Mouse (Mus musculus): ENCODE data around the gene Top1.

The Top1 gene

DNA sequence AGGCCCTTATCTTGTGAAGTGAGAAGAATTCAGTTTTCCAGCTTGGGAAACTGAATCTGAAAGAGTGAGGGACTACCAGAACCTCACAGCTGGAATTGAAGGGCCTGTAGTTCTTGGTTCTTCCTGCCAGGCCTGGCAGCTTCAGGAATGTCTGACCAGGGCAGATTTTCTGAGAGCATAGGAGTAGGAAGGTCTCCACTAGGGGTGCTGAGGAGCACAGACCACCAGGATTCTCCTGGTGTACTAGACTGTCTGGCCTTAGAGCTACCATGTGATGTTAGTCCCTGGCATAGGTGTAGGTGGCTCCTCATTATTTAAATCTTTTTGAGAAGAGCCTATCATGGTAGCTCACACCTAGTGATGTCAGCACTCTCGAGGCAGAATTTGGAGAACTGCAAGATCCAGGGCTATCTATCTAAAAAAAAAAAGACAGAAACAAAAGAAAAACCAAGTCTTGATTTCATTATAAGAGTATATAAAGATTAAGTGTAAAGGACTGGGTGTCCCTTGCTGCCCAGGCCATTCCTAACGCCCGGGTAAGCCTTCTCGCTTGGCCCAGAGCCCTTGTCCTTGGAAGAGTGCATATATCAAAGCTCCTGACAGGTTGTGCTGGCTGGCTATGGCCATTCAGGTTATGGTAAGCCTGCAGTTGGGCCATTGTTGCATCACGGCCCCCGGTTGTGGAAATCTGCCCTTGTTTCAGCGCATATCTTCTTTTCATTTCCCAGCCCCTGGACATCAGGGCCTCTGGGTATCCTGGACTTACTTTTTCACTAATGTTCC lies 98.5 kb downstream of the Top1 start:
- DNase-seq = peak; percentile 74

DNA sequence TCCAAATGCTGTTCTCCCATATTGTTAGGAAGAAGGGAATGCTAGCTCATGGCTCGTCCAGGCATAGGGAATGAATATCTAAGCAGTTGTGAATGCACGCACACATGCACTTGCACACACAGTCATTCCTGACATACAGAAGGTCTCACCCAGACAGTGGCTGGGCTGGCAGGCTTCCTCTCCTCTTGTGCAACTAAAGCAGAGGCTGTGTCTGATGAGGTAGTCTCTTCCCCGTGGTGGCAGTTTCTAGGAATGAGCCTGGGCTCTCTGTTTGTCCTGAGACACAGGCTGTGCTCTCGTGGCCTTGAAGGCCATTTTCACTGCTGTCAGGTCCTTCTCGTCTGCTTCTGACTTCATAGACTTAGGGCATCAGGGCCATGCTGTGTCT lies 99.1 kb downstream of the Top1 start:
- DNase-seq = no peak

DNA sequence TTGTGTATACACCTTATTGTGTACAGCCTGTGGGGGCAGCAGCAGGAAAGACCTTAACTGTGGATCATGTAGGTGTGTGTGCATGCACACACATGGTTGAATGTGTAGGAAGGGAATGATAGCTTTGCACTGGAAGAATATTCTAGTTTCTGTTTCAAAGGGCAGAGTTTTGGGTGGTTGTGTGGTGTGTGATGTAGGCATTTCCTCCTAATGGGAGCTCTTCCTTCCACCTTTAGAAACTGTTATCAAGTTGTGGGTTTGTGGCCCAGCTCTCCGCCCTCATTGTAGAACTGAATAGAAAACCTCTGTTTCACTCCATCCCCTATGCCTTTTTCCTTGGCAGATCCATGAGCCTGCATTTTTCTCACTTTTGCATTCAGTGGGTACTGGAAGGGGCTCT lies 99.8 kb downstream of the Top1 start:
- DNase-seq = no peak

DNA sequence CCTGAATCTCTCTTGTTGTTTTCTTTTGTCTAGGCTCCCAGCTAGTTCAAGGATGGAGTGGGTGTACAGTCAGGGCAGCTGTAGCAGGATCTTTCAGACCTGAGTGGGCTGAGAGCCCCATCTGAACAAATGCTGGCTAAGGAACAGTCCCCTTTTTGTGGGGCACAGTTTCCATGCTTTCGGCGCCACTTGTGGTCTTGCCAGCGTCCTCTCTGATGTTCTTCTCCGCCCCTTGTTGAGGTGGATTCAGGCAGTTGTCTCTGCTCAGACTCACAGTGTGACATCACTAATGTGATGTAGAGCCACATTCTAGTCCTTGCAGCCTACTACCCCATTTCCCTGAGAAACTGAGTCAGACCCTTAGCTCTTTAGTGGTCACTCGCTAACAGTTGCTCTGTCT lies 100.9 kb downstream of the Top1 start:
- DNase-seq = no peak

DNA sequence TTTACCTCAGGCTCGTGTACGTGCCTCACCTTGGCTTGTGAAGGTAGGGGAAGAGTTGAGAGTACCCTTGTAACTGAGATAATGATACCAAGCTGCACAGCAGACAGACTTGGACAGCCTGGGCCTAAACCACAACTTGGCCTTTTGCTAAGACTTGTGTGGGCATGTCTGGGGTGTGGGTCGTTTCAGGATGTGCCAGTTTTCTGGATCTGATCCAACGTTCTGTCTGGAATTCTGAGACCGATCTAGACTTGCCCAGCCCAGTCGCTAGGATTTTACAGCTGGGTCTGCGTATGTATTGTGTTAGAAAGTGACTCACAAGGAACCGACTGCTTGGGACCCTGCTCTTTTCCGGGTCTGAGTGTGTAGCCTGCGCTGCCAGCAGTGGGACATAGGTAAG lies 101.4 kb downstream of the Top1 start:
- no peak for DNase-seq

DNA sequence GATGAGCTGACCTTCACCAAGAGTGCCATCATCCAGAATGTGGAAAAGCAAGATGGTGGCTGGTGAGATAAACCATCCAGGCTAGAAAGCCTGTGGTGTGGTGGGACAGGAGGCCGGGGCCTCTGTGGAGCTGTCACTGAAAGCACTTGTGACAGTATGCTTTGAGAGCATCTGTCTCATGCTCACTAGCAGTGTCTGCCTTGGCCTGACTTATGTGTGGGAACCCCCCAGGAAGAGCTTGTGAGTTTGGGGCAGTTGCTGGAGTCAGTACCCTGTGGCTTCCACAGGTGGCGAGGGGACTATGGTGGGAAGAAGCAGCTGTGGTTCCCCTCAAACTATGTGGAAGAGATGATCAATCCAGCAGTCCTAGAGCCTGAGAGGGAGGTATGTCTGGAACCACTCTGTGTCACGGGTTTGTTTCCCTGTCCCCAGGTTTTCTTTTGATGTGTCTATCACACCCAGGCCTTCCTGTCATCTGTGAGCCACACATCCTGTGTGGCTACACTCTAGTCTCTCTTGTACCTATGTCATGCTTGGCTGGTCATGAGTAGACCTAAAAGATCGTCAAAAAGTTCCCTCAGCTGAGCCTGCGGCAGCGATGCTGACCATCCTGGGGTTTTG lies 111.0 kb downstream of the Top1 start:
- no peak for DNase-seq

DNA sequence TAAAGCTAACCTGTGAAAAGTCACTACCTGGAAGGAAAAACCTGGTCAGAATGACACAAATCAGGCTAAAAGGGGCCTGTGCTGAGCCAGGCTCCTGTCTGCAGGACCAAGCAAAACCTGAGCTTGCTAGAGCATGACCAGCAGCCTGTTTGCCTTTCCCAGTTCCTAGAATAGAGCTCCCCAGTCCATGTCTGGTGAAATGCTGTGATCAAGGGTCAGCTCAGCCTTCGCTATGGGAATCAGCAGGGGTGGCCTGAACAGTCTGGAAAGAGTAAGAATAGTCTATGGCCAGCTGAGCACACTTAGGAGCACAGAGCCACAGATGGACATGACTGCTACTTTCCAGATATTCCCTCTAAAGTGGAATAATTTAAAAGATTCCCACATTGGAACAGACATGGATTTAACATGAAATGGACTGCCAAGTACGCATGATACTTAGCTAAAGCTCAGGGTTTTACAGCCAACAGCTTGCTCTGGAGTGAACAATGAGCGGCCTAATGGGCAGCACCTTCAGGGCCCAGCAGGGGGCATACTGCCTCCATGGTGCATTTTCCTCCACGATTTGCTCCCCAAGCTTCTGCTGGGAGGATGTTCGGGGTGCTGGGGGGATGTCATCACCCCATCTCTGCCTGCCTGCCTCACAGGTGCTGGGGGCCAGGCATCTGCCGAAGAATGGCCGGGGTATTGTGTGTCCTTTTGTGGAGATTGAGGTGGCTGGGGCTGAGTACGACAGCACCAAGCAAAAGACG lies 114.9 kb downstream of the Top1 start:
- DNase-seq = peak; percentile 76

DNA sequence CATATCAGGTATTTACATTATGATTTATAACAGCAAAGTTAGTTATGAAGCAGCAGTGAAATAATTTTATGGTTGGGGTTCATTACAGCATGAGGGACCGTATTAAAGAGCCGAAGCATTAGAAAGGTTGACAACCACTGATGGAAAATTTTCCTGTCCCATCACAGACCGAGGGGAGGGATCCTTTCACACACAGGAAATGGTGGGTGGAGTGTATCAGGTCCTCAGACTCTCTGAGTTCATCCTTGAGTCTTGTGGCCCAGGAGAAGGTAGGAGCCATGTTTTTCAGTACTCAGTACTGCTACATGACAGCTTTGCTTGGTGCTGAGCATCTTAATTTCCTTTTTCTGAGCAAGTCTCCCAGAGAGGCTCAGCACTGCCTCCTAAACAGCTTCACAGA lies 118.1 kb downstream of the Top1 start:
- no peak for DNase-seq

DNA sequence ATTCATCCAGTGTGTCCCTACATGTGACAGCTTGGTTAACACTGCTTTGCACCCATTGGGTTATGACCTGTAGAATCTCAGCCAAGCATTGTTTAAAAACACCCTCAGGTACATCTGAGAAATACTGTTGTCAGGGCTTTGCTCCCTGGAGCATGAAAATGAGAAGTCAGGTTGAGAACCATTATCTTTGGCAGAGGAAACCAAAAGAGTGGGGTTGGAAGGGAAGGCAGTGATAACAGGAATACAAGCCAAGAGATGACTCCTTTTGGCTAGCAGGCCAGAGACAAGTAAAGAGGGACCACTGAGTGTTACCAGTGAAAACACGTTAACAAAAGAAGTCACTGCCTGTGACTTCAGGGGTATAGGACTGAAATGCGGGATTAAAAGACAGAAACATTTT lies 118.7 kb downstream of the Top1 start:
- DNase-seq = no peak

DNA sequence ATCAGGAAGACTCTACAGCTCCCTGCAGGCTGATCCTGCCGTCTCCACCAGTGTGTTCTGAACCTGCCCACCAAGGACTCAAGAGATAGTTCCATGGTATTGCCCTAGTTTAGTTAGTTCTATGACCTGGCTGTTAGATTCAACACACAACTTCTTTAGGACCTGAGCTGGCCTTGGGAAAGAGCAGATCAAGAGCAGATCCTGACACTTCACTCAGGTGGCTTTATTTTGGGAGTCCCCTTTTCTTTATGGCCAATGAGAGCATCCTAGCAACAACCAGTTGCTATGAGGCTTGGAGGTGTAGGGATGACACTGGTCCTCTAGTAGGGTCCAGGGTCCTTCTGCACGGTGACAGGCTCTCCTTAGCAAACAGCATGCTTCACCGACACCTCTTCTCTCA lies 119.4 kb downstream of the Top1 start:
- DNase-seq = no peak

DNA sequence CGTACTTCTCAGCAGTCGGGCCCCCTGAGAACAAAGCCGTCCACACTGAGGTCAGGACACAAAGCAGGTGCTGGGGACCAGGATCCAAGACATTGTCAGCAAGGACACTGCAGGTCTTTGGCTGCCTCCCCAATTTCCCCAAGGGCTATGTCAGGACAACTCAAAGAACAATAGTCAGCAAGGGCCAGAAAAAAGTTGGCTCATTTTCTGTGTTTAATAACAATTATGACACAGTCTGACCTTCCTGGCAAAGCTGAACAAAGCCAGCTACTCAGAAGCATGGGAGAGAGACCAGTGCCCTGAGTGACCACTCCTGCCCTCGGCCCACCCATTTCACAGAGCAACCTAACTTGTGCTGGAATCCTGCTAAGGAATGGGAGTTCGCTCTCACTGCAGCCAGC lies 120.7 kb downstream of the Top1 start:
- DNase-seq = peak; percentile 51

DNA sequence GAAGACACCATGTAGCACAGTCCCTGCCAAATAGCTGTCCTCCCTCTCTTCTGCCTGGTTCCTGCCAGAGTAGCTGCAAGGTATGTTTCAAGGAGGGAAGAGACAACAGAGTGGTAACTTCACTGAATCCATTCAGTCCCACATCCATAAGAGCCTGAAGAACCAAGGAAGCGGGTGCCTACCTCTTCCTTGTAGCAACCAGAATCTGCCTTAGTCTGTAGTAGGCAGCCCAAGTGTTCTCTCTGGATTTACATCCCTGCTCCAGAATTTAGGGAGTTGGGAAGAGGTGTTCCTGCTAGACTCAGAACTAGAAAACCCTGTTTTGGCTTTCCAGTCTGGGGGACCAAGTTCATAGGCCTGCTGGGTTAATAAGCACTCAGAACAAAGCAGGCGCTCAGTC lies 121.5 kb downstream of the Top1 start:
- no peak for DNase-seq

DNA sequence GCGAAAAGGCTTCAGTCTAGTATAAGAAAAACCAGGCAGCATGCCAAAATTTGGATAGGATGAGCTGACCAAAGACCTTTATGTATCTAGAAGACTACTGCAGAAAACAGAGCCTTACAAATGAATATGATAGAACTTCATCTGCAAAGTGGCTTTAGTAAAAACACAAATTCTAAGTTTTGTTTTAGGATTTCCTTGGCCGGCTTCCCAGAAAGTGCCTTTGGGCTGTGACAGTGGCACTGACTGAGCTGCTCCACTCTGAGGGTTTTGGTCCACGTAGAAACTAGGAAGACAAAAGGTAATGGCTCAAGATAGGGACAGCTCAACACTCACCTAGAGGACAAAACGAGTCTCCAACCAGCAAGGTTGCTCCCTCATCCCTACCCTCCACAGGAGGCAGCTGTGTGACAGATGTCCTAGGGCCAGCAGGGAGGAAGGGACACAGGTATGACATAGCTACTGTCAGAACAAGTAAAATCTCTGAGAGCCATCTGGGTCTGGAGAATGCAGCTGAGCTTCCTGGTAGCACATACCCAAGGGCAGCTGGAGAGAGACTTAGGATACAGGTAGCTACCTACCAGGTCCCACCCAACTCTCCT lies 122.5 kb downstream of the Top1 start:
- no peak for DNase-seq

DNA sequence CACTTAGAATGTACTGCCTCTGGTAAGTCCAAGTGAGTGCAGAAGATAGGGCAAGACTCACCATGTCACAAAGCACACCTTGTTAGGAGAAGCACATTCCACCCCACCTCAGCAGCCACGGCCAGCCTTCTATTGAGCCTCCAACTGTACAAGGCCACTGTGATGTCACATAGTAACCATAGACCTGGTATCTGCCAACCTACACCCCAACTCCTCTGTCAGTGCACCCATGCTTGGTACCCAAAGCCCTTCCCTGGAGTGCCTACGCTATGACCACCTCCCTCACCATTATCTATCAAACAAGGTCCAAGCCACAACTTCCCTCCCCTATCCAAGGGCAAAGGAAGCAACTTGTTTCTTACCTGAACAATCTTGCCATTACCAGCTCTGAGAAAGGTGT lies 123.3 kb downstream of the Top1 start:
- no peak for DNase-seq

DNA sequence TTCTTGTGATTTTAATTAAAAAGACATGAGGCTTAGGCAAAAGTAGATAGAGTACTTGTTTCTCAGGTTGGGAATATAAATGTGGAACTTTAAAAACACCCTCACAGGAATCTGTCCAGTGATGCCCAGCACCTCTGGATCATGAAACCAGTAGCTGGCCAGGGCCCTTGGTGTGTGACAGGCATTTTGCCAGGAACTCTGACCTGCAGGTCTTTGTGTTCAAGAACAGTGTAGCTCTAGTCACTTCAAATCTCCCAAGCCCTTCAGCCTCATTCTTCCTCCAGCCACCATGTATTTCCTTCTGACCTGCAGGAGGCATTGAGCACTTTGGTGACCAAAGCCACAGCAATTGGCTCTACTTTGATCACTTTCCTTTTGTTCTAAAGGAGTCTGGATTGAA lies 124.7 kb downstream of the Top1 start:
- no peak for DNase-seq

DNA sequence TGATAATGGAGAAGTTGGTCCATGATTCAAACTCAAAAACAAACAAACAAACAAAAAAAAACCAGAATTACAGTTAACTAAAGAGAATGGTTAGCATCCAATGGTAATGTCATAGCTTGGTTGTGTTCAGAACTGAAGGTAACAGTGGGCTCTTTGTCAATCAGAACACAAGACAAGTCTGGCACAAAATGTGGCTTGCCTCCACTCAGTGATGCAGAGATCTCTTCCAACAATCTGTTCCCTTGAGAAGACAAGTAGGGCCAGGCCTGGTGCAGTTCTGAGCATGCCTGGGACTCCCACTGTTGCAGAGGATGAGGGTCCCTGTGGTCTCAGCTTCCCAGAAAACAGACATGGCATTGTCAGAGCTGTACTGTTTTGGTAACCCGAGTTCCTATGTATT lies 125.2 kb downstream of the Top1 start:
- DNase-seq = no peak

DNA sequence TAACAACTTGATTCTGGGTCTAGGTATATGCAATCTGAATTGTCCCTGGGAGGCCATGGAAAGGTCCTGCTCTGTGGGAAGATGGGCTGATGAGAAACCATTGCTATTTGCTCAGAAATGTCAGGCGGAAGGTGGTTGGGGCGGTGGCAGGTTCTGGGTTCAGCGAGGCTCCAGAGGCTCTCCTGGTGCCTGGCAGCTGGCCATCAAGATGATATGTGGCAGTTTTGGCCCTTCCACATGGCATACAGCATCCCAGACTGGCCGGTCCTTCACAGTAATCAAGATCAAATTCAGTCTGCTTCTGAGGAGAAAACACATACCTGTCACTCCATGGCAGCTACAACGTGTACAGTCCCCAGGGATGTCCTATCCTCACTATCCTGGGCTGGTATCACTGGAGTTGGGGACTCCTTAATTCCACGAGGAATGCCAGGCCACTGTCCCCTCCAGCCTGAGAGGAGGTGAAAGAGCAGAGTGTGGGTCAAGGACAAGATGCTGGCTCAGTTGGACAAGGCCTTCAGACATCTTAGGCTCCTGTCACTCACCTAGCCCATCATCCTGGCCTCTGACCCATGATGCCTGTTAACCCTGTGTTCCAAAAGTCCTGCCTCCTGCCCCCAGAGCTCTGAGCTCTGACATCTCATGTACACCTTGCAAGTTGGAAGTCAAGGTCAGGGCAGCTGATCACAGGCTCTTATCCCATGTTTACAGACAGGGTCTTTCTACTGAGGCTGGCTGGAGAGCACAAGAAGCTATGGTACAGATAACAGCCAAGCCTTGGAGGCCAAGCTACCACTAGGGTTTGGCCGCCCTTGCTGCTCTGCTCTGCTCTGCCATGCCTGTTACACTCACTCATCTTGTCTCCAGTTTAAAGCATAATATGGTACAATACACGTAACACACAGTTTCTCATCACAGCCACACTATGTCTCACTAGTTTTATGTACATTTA lies 125.9 kb downstream of the Top1 start:
- DNase-seq = no peak

Data from kidney, adult 18-20 months (tissue).